Mouse (Mus musculus): ENCODE measurements around the gene Nsdhl. TPM values are rescaled to one million over a fixed set of nuclear protein-coding genes. Genes with fewer than 3 reads are reported as not detected.

The Nsdhl gene
- total RNA-seq, 2 experiments from 2014 or later: 18.3 to 23.5 TPM

- no peak for DNase-seq (ENCODE audit: low spot score in 2 of 2)
Observed at GRCm38 (mm10) chrX:72995542-72995941, 77.2 kb downstream of the Nsdhl start.

- no peak for DNase-seq (ENCODE audit: low spot score in 2 of 2)
Observed at GRCm38 (mm10) chrX:73003110-73003509, 84.8 kb downstream of the Nsdhl start.

- DNase-seq (ENCODE audit: low spot score in 2 of 2): no peak
Observed at GRCm38 (mm10) chrX:73005678-73006077, 87.3 kb downstream of the Nsdhl start.

GRCm38 (mm10) chrX:73007597-73008479, 89.5 kb downstream of the Nsdhl start:
- peak; percentile 85 to 96 for DNase-seq (ENCODE audit: low spot score in 2 of 2)

Small RNA genes lying within 50 kb of the gene (microRNA-seq; reads per million reads assigned to microRNA genes)
- 0 reads per million in 2 experiments for gene Mir2137

Other genes starting within 250 kb of the Nsdhl start
- under 1 TPM; 0.36 to 0.89 TPM for gene Gabrq, start 93.4 kb upstream of the Nsdhl start, total RNA-seq (2021)
- 10 to 100 TPM; 51.2 to 54.5 TPM for gene Cetn2, start 146 bp upstream of the Nsdhl start, total RNA-seq (2021)
- gene Zfp185, start 68.8 kb downstream of the Nsdhl start, total RNA-seq (2021): 1 to 10 TPM; 1.3 to 1.4 TPM
- gene Pnma5, start 118.5 kb downstream of the Nsdhl start, total RNA-seq (2021): under 1 TPM; 0.20 to 0.48 TPM
- 10 to 100 TPM; 16.0 to 19.9 TPM for gene Pnma3, start 146.2 kb downstream of the Nsdhl start, total RNA-seq (2021)
- not detected for gene Xlr4a, start 163.9 kb downstream of the Nsdhl start, total RNA-seq (2021)
- 1 to 10 TPM in 1 of 2 experiments, under 1 TPM in 1; 0.94 to 2.7 TPM for gene Xlr3a, start 178.5 kb downstream of the Nsdhl start, total RNA-seq (2021)
- 1 to 10 TPM; 2.3 to 3.2 TPM for gene Gm14685, start 198.5 kb downstream of the Nsdhl start, total RNA-seq (2021)
- gene Xlr5b, start 230.2 kb downstream of the Nsdhl start, total RNA-seq (2021): not detected
- 1 to 10 TPM in 1 of 2 experiments, under 1 TPM in 1; 0.62 to 2.7 TPM for gene DXBay18, start 230.9 kb downstream of the Nsdhl start, total RNA-seq (2021)

Data from layer of hippocampus, adult 18-20 months (tissue).